Mouse (Mus musculus): ENCODE measurements around the gene Kif18b.

The Kif18b gene

GRCm38 (mm10) chr11:102879558-102879957, 45.4 kb downstream of the Kif18b start:
- no peak for DNase-seq

GRCm38 (mm10) chr11:102874801-102875334, 50.1 kb downstream of the Kif18b start:
- no peak for DNase-seq

- peak; percentile 42 to 54 for DNase-seq
Measured at GRCm38 (mm10) chr11:102864272-102864671, 60.7 kb downstream of the Kif18b start.

GRCm38 (mm10) chr11:102859933-102860332, 65.0 kb downstream of the Kif18b start:
- DNase-seq: no peak

GRCm38 (mm10) chr11:102858951-102859350, 66.0 kb downstream of the Kif18b start:
- DNase-seq: no peak

- DNase-seq: no peak
Measured at GRCm38 (mm10) chr11:102855941-102856340, 69.0 kb downstream of the Kif18b start.

Measured in lung, adult 18-20 months (tissue).